Mouse (Mus musculus) neutrophil, adult 65 days (primary cell): ENCODE data around the gene Defb13. TPM values are rescaled to one million over a fixed set of nuclear protein-coding genes. Genes with fewer than 3 reads are reported as not detected.

ENCODE experiments used
- total RNA-seq: library from RNA; stranded (reverse); gene quantifications from 2 replicates; pipeline ENCODE4 v1.2.4, GENCODE M21; 2023

Gene Defb13
- total RNA-seq = not detected in 2 replicates

GRCm38 (mm10) chr8:21946462-21946861, at the start of gene Defb13:
TSS of gene Defb13 (plus strand) at chr8:21946762.

GRCm38 (mm10) chr8:21906290-21906689, 40.3 kb upstream of the Defb13 start, which contains the start of gene Defb11:
TSS of gene Defb11 (minus strand) at chr8:21906412.

GRCm38 (mm10) chr8:21932610-21933009, 14.0 kb upstream of the Defb13 start, which contains the start of gene Defb15:
TSS of gene Defb15 (minus strand) at chr8:21932710.

GRCm38 (mm10) chr8:21938052-21938451, 8.5 kb upstream of the Defb13 start, which contains the start of gene Defb35:
TSS of gene Defb35 (plus strand) at chr8:21938352.

GRCm38 (mm10) chr8:21958414-21958813, 11.9 kb downstream of the Defb13 start, which contains the start of gene Fam90a1a:
TSS of gene Fam90a1a (plus strand) at chr8:21958714.

GRCm38 (mm10) chr8:21969475-21969874, 22.9 kb downstream of the Defb13 start, which contains the start of gene Ccdc70:
TSS of gene Ccdc70 (plus strand) at chr8:21969775.

Other genes starting within 250 kb of the Defb13 start
- not detected in 2 replicates for gene AY761184, start 243.1 kb upstream of the Defb13 start, total RNA-seq
- not detected in 2 replicates for gene Defa24, start 212.3 kb upstream of the Defb13 start, total RNA-seq
- gene Defb50, start 123.2 kb upstream of the Defb13 start, total RNA-seq = not detected in 2 replicates
- gene Defb2, start 106.8 kb upstream of the Defb13 start, total RNA-seq = not detected in 2 replicates
- not detected in 2 replicates for gene Defb10, start 87.9 kb upstream of the Defb13 start, total RNA-seq
- gene Defb9, start 61.3 kb upstream of the Defb13 start, total RNA-seq = not detected in 2 replicates
- not detected in 2 replicates for gene Defb11, start 40.4 kb upstream of the Defb13 start, total RNA-seq
- not detected in 2 replicates for gene Defb15, start 14.1 kb upstream of the Defb13 start, total RNA-seq
- not detected in 2 replicates for gene Defb35, start 8.4 kb upstream of the Defb13 start, total RNA-seq
- not detected in 2 replicates for gene Fam90a1a, start 12.0 kb downstream of the Defb13 start, total RNA-seq
- not detected in 2 replicates for gene Ccdc70, start 23.0 kb downstream of the Defb13 start, total RNA-seq
- gene Atp7b, start 113.5 kb downstream of the Defb13 start, total RNA-seq = 0.16 and 0.70 TPM in 2 replicates
- 12.5 and 13.5 TPM in 2 replicates for gene Alg11, start 114.0 kb downstream of the Defb13 start, total RNA-seq
- gene Nek5, start 178.3 kb downstream of the Defb13 start, total RNA-seq = not detected in 2 replicates
- gene Nek3, start 219.7 kb downstream of the Defb13 start, total RNA-seq = 1.3 and 1.4 TPM in 2 replicates
- 18.0 and 22.5 TPM in 2 replicates for gene Ckap2, start 239.1 kb downstream of the Defb13 start, total RNA-seq
- gene Vps36, start 246.0 kb downstream of the Defb13 start, total RNA-seq = 21.5 and 25.3 TPM in 2 replicates